Mouse (Mus musculus): ENCODE measurements around the gene 1600014C23Rik.

DNA sequence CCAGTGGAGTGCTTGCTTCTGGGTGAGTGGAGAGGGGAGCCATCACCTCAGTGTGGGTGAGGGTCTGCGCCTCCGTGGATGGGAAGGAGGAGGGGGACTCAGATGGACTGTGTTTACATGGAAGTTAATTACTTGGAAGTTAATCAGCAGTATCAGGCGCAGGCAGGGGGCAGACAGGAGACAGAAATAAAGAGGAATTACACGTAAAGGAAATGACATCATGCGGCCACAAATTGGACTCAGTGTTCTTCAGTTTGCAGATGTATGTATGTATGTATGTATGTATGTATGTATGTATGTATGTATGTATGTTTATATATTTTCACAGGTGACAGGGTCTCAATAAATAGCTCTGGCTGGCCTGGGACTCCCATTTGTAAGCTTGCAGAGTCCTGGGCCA lies 26.8 kb downstream of the 1600014C23Rik start:
- TF ChIP-seq CTCF (IDR thresholded peaks at IDR 0.05; ENCODE audit: low read depth, low read length) (no peak), TAL1 (conservative IDR thresholded peaks at IDR 0.05; ENCODE audit: low read depth, low read length) (no peak), GATA1 (IDR thresholded peaks at IDR 0.05; ENCODE audit: borderline replicate concordance, low read length) (no peak)

Data from G1E (cell line).